Mouse (Mus musculus) left cerebral cortex, adult 2 months (tissue): ENCODE results near the gene Coq4. TPM values are rescaled to one million over a fixed set of nuclear protein-coding genes. Genes with fewer than 3 reads are reported as not detected.

Experiments
- DNase-seq, 2 experiments: peaks; one replicate each; pipeline ENCODE4 v3.0.0; 2021 to 2022; ENCODE audit warnings: low spot score in 2 of 2, mixed read lengths in 1 of 2; ENCODE audit errors: extremely low spot score in 1 of 2
- H3K27ac ChIP-seq: fragments of 200-600 bp; 2 replicates; pipeline ENCODE4 v1.8.1; 2022
- H3K4me3 ChIP-seq: fragments of 200-600 bp; 2 replicates; pipeline ENCODE4 v1.8.1; 2022
- CTCF ChIP-seq: fragments of 200-600 bp; IDR thresholded peaks from 2 replicates; pipeline ENCODE4 v1.8.1; 2022; ENCODE audit warnings: antibody characterized with exemption, mild to moderate bottlenecking, moderate library complexity
- intact Hi-C: fragments of 180-260 bp; cut with DNase I; formaldehyde crosslinking; loops from one replicate; pipeline ENCODE4 v1.15.1; 2025
- total RNA-seq, 2 experiments: library from RNA; stranded (reverse); gene quantifications; 2 replicates each; pipeline ENCODE4 v1.2.3; 2021

The Coq4 gene
- total RNA-seq, 2 experiments from 2014 or later: 28.8 to 30.1 TPM

DNA sequence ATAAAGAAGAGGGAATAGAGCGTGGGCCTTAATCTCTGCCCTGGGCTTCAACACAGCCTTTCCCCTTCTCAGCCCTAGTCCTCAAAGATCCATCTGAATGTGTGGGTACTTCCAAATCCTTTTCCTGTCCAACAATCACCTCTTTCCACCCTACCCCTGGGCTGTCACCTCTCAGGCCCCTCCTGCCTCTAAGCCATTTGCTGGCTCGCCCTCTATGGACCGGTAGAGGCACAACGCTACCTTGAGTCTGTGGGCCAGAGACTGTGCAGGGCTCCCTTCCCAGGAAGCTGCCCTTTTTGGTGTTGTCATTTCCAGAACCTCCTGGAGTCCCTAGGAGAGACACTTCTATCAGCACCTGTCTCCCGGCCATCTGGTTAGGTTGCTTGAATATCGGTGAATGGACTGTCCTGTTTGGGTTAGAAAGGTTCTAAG lies 16.1 kb downstream of the Coq4 start:
- no peak for DNase-seq
- H3K27ac ChIP-seq: peak overlapping the region; percentile 93
- peak; percentile 35 for TF ChIP-seq CTCF
- intact Hi-C loops: no loop called here
- peak overlapping the region; percentile 92 for H3K4me3 ChIP-seq

DNA sequence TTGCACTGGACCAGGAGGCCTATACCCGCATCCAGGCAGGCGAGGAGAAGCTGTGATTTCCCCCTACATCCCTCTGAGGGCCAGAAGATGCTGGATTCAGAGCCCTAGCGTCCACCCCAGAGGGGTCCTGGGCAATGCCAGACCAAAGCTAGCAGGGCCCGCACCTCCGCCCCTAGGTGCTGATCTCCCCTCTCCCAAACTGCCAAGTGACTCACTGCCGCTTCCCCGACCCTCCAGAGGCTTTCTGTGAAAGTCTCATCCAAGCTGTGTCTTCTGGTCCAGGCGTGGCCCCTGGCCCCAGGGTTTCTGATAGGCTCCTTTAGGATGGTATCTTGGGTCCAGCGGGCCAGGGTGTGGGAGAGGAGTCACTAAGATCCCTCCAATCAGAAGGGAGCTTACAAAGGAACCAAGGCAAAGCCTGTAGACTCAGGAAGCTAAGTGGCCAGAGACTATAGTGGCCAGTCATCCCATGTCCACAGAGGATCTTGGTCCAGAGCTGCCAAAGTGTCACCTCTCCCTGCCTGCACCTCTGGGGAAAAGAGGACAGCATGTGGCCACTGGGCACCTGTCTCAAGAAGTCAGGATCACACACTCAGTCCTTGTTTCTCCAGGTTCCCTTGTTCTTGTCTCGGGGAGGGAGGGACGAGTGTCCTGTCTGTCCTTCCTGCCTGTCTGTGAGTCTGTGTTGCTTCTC lies 28.5 kb downstream of the Coq4 start:
- Histone ChIP-seq H3K27ac (no peak overlapping the region), H3K4me3 (no peak overlapping the region)
- no peak for DNase-seq
- intact Hi-C loops: no loop called here
- TF ChIP-seq CTCF: no peak

DNA sequence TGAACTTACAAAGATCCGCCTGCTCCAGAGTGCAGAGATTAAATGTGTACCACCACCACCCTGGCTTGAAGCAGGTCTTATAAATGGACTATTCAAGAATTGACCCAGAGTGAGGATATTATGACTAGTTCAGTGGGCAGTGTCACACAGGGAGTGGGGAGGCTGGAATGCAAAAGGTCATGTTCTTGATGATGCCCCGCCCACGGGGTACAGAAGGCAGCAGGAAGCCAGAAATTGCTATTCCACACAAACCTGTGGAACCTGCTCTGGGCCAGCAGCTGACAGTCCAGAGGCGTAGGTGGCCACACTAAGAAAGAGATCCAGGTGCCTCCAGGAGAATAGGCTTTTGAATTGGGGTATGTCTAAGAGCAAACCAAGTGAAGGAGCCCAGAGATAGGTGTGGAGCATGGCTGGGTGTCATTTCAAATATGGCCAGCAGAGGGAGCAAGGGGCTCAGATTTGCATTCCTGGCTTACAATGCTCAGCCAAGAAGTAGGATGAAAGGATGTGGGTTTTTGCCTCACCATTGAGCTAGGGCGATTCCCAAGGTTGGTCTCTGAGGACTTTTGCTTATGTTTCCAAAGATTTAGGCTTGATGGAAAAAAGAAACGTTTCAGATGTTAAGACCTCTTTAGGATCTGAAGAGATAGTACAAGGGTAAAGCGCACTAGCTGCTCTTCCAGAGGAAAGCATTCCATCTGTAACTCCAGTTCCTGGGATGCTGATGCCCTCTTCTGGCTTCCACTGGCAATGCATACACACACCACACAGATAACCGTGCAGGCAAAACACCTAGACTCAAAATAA lies 30.3 kb downstream of the Coq4 start:
- intact Hi-C loops: loop anchor here (1.0 kb wide), 1 partner anchor 42 kb away; no protein-coding TSS in a partner anchor
- peak; percentile 86 to 88 for DNase-seq
- Histone ChIP-seq H3K27ac (no peak overlapping the region; the same call in 1 of the 2 replicates), H3K4me3 (no peak overlapping the region)
- peak; percentile 86 for TF ChIP-seq CTCF

DNA sequence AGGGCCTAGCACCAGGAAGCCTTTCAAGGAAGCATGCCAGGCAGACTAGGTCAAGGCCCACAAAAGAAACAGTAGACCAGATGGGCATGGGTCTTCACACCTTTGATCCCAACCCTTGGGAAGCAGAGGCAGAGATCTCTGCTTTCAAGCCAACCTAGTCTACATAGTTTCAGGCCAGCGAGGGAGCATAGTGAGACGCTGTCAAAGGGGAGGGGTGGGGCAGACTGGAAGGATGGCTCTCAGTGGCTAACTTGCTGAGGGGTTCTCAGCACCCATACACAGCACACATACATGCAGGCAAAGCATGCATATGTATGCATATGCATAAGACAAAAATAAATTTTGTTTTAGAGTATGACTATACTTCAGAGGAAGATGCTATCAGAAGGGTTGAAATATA lies 32.1 kb downstream of the Coq4 start:
- intact Hi-C loops: no loop called here
- TF ChIP-seq CTCF: no peak
- no peak for DNase-seq
- peak overlapping the region; percentile 96 for H3K27ac ChIP-seq
- H3K4me3 ChIP-seq: no peak overlapping the region; the same call in 1 of the 2 replicates

DNA sequence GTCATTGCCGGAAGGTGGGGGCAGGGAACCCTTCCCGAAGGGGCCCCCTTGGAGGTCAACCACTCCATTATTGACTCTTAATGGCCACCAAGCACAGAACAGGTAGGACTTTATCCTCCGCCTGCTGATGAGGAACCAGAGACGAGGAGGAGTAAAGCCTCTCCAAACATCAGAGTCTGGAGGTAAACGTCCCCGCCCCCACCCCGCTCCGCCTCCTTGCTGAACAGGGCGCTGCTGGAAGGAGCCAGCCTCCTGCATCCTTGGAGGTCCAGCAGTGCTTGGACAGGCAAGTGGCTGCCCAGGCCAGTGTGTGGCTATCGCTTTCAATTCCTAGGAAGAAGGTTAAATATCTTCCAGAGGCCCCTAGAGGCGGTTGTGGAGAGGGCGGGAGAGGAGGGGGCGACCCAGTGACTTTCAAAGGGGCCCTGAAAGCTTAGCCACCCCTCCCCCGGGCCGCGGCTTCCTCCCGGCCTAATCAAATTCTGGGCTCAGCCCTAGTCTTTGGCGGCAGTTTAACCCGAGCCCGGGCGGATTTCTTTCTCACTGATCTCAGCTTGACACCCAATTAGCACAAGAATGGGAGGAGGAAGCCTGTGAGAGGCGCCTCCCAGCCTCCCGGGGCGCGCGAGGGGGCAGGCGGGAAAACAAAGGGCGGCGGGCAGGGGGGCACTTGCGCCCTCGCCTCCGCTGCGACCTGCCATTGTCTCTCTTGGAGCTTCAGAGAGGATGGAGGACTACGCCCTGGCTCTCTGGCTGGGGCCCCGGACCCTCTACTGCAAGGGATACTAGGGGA lies 32.9 kb downstream of the Coq4 start, which contains the start of gene Urm1:
Urm1 (plus strand) TSS at position 51 of the 793 bp plus-strand sequence.
- DNase-seq: peak; percentile 60 to 68
- intact Hi-C loops: no loop called here

DNA sequence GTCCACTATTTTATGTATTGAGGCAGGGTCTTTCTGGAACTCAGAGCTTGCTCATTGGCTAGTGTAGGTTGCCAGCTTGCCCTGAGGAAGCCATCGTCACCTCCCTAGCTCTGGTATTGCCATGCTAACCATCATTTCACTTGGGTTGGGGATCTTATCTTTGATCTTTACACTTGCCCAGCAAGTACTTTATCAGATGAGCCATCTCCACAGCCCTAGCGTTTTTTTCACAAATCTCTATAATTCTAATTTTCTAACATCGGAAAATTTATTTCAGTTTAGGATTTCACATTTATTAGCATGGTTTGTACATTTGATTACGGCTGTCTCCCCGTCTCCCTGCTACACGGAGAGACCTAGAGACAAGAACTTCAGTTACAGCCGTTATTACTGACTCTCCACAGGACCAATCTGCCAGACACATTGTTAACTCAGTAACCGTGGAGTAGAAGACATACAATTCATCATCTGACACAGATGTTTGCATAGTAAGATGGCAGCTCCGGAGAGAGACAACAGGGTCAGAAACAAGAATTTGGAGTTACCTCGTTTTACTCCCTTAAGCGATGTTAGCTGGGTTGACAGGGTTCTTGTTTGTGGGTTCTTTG lies 39.1 kb downstream of the Coq4 start:
- intact Hi-C loops: no loop called here
- Histone ChIP-seq H3K4me3 (peak overlapping the region; percentile 88), H3K27ac (peak overlapping the region; percentile 97)
- DNase-seq: no peak
- TF ChIP-seq CTCF: no peak

More for the DNA sequence above, 32.9 kb downstream of the Coq4 start, which contains the start of gene Urm1:
- Histone ChIP-seq H3K4me3 (peak within 1 kb of the TSS; percentile 61), H3K27ac (peak within 1 kb of the TSS; percentile 96)
- TF ChIP-seq CTCF: peak; percentile 5

DNA sequence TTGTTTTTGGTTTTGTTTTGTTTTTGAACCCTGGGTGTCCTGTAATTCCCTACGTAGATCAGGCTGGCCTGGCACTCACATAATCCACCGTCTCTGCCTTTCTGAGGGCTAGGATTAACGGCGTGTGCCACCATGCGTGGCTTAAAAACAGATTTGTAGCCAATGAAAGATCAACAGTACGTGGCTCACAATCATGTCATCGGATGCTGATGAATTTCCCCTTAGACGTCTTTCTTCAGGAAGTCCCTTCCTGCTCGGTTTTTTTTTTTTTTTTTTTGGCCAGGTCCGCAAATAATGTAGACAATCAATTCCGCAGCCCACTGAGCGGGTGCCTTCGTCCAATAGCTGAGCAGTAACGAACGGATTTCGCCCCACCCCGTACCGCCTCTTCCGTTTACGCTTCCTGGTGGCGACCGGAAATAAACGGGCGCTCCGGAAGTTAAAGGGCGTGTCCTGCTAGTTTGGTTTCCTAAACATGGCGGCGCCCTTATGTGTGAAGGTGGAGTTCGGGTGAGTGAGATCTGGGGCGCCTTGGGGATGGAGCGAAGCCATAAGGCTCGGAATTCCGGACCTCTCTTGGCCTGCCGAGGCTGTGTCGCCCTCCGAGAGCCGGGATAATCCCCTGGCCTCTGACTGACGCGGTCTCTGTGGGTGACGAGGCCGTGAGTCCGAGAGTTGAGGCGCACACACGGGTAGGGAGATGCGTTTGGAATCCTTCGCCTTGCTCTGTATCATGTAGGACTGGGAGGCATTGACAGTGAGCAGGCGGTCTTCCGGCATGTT lies 39.8 kb downstream of the Coq4 start:
- peak; percentile 93 to 94 for DNase-seq
- intact Hi-C loops: no loop called here
- H3K4me3 ChIP-seq: peak overlapping the region; percentile 88
- TF ChIP-seq CTCF: no peak; the same call in 1 of the 2 replicates
- peak overlapping the region; percentile 97 for H3K27ac ChIP-seq

DNA sequence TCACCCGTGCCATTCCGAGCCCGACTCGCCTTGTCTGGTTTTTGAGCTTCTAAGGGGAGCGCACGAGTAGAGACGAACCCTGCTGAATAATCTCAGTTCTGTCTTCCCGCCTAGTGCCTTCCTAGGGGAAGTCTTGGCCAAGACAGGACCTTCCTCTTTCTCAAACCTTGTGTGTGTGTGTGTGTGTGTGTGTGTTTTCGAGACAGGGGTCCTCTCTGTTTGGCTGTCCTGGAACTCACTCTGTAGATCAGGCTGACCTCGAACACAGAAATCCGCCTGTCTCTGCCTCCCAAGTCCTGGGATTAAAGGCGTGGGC lies 40.4 kb downstream of the Coq4 start:
- no peak for TF ChIP-seq CTCF
- peak overlapping the region; percentile 88 for H3K27ac ChIP-seq
- no peak for DNase-seq
- H3K4me3 ChIP-seq: peak overlapping the region; percentile 88
- intact Hi-C loops: no loop called here

DNA sequence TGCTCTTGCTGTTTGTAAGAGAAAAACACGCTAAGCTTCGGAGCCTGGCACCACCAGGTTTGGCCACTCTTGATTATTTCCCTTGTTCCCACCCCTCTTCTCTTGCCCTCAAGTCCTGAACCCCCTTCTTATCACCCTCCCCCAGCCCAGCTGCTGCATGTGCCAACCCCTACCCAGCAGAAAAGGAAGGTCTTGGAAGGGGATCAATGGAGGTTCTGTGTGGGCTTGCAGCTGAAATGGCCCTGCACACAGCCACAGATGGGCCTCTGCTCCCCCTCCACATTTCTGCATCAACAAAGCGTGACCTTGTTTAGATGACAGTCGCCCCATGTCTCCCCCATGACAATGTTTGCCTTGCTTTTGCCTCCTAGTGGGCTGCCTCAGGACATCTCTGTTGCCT lies 43.8 kb downstream of the Coq4 start:
- intact Hi-C loops: no loop called here
- DNase-seq: peak in 1 of 2 experiments; percentile 35
- no peak overlapping the region for H3K4me3 ChIP-seq
- no peak for TF ChIP-seq CTCF
- H3K27ac ChIP-seq: peak overlapping the region; percentile 71; the same call in 1 of the 2 replicates

DNA sequence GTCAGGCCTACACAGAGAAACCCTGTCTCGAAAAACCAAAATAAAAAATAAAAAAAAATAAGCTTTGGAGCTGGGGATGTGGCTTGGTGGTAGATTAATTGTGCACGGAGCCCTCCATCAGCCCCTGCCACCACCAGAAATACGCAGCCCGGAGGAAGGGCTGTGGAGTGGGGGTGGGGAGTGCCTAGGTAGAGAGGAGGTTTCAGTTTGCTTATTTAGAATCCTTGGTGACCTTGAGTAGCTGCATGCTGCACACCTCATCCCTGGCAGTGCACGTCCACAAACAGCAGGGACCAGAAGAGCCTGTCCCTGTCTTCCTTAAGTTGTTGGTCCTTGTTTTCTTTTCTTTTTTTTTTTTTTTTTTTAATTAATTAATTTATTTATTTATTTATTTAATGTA lies 46.5 kb downstream of the Coq4 start:
- TF ChIP-seq CTCF: no peak
- Histone ChIP-seq H3K27ac (no peak overlapping the region), H3K4me3 (no peak overlapping the region)
- intact Hi-C loops: no loop called here
- DNase-seq: no peak
